Mouse (Mus musculus) regulatory T cell (primary cell): ENCODE results near the gene Rfx7.

Source experiments
- in situ Hi-C: fragments of 300-600 bp; cut with MboI, MseI; formaldehyde crosslinking; loops from one replicate; pipeline ENCODE4 v1.15.1; 2025; ENCODE audit warnings: high pct_unique_total_duplicates

Gene Rfx7

DNA sequence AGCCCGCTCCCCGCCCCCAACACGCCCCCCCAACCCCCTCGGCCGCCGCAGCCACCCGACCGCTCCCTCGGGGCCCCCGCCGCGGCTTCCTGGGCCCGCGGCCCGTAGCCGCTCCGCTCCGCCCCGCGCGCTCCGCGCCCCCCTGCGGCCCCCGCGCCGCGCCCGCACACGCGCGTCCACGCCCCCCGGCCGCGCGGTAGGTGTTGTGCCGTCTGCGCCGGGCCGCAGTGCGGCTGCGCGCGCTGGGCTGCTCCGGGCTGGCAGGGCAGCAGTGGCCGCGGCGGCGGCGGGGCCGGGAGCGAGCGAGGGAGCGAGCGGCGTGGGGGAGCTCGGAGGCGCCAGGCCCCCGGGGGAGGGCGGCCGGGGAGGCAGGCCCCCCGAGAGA, at the start of gene Rfx7:
Gene Rfx7 (plus strand): TSS at position 245 of the 385 bp plus-strand sequence.
- in situ Hi-C loops: no loop called here

DNA sequence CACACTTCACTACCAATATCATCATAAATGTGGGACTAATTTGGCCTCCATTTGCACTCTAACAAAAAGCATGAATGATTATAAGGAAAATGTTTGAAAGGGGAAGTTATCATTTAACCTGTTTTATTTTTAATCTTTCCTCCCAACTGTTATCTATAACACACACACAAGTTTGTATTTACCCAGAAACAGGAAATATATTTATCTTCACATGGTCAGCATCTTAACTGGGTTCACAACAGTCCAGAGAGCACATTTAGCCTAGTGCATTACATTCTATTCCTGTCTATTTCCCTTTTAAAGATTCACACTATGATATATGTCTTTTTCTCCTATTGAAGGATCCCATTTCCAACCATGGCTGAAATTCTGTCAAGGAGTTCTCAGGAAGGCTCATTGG, 43.5 kb upstream of the Rfx7 start:
- in situ Hi-C loops: no loop called here

DNA sequence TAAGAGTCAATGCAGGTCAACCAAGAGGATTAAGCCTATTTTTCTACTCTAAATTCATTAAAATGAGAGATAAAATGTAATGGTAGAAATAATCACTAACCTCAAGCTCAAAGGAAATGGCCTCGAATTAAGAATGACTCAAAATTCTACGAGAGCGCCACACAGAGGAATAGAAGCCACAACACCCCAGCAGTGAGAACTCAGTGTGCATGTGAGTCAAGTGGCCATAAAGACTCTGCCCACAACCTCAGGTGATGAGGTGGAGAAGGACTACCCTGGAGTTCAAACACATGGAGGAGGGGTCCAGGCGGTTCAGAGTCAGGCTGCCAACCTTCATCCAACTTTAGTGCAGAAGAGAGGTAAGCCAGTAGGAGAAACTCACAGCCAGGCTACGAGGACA, 42.9 kb upstream of the Rfx7 start:
- in situ Hi-C loops: no loop called here

DNA sequence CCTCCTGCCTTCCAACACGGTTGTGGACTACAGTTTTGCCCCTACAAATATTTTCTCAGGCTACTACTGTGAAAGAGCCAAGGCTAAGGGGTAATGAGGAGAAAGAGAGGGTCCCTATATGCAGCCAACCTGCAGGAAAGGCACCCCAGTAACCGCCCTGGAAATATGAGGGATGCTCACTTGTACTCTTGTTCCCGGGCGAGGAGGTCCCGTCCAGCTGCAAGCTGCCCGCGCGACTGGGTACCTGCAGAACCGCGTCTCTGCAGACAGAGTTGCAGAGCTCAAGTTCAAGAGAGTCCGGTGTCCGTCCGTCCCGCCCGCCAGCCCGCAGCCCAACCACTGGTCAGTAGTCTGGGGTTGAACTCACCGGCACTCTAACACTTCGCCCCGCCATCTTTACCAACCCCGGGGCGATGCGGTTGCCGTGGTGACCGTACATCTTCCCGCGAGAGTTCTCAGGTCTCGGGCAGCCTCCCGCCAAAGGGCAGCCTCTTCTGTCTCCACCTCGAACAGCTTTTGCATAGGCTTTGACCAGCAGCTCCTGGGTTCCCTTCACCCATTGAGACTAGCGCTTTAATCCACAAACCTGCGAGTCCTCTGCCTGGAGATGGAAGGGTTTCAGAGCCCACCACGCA, 40.4 kb upstream of the Rfx7 start:
- in situ Hi-C loops: no loop called here

DNA sequence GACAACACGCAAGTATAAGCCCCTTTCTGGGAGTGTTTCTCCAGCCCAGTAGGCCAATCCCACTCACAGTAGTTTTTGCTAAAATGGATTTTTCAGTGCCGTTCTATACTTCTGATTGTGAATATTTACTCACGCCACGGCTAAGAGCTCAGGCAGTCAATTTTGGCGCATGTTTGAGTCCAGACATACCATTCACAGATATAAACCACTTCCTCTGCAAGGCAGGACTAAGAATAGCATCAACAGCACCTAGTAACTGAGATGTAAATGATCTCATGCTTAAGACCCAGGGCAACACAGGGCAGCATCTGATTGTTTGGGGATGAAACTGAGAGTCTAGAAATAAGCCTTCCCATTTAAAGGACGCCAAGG, 39.9 kb upstream of the Rfx7 start, which contains the start of gene Tex9:
Gene Tex9 (minus strand): TSS at position 19 of the 372 bp plus-strand sequence.
- in situ Hi-C loops: no loop called here

DNA sequence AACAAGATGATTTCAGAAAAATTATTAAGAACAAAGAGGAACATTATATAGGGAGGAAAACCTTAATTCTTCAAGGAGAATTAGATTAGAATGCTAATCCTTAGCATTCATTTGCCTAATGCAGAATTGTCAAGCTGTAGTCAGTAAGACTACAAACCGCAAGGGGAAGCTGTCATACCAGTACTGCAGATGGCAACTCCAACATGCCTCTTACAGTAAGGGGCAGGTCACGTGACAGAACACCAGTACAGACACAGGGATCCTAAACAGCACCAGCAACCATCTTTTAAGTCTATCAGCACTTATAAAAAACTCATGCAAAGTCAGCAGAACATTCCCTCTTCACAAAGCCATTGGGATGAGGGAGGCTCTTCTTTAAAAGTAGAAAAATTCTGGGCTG, 38.6 kb upstream of the Rfx7 start:
- in situ Hi-C loops: no loop called here

DNA sequence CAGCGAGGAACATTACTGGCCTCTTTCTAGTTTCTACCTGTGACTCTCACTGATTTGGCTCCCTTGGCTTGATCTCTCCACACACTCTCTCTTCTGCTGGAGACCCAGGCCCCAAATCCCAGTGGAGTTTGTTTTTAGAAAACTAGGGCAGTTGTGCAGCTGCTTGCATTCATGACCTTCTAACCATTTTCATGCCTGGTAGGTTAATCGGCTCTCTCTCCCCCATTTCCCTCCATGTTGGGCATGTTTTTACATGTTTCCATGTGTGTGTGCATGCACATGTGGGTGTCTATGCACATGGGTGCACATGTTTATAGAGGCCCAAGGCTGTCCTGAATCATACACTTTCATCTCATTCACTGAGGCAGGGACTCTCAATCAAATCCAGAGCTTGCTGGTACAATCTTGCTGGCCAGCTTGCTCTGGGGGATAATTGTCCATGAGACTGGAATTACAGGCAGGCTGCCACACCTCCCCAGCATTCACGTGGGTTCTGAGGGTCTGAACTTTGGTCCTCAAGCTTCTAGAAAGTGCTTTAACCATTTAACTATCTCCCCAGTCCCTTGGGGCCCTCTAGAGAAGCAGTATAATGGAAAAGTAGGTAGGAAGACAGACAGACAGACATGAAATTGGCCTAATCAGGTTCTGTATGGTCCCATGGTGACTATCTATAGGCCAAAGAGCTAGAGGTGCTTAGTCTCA, 37.9 kb upstream of the Rfx7 start:
- in situ Hi-C loops: no loop called here

DNA sequence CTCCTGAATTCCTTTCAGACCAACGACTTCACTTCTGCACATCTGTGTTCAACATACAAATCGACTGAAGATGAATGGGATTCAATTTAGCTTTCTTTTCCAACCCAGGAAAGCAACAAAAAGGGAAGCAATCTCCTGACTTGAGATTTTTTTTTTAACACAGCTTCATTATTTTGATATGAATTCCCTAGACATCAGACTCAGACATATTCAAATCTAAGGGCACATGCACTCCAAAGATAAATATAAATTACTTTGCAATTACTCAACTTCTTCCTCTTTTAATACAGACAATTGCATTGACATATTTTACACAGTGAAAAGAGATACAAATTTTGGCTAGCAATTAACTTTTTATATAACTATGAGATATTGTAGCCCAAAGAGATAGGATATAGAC, 35.3 kb upstream of the Rfx7 start:
- in situ Hi-C loops: no loop called here

DNA sequence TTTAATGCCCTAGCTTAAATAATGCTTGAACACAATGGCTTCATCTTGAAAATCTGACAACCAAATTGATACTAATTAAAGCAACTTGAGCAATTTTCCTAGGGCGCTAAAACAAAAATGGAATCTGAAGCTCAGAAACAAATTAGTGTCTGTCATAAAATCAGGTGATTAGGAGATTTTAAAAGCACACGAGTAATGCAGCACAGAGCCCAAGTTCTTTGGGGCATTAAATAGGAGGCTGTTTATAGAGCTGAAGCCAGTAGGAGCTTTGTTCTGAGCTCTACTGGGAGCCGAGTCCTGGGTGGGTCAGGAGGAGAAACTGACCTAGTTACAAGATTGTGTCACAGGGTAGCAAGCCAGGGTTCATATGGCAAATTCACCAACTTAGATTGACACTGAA, 34.9 kb upstream of the Rfx7 start:
- in situ Hi-C loops: no loop called here

DNA sequence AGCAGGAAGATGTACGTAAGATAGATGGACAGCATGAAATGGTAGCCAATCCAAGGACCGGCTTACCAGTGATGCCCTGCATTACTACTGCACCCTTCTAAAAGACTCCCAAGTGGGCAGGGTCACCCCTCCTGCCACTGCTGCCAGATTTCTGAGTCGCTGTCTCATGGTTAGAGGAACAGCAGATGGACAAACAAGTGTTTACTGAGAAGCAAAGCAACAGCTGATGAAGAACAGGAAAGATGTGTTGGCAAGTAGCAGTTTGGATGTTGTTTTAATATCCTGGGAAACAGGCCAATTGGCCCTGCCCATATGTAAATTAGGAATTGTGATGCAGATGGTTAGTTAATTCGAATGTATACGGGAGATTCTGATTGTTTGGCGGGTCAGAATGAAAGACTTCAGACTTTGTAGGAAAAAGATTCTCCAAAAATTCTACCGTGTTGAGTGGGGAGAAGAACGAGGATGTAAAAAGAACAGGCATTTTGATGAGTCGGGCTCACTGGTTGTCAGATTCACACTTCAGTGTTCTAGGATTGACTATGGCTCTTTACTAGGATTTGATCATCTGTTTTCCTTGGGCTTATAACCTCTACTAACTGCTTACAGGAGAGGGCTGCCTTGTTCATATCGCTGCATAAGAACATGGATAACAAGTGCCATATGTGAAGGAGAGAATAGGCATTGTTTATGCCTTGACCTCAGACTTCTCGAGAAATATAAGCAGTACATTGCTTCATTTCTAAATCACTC, 19.6 kb upstream of the Rfx7 start:
- in situ Hi-C loops: no loop called here

DNA sequence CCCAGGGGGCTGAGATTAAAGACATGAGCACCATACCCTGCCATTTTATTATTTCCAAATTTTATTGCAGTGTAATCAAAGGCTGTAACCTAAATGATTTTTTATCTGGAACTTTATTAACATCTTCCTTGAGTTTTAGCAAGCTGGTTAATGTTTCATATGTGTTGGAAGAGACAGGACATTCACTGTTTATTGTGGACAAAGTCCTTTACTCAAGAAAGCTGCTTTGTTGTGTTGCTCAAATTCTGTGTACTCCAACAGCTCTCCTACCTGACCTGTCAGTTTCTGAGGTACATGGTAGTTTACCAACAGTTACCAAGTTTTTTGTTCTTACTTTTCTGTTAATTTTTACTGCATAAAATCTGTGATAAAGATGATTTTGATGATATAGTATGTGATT, 16.7 kb upstream of the Rfx7 start:
- in situ Hi-C loops: no loop called here

DNA sequence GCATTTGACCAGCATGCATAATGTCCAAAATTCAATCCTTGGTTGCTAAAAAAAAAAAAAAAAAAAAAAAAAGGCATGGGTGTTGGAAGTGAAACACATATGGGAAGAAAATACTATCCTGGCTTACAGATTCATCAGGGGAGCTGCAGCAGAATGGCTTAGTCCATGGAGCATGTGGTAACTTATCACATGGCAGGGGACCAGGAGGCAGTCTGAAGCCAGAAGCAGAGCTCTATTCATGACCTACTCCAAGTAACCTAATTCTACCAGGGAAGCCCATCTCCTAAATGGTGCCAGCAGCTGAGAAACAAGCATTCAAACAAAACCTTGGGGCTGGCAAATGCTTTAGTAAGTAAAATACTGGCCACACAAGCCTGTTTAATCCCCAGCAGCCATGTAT, 12.8 kb upstream of the Rfx7 start:
- in situ Hi-C loops: no loop called here

DNA sequence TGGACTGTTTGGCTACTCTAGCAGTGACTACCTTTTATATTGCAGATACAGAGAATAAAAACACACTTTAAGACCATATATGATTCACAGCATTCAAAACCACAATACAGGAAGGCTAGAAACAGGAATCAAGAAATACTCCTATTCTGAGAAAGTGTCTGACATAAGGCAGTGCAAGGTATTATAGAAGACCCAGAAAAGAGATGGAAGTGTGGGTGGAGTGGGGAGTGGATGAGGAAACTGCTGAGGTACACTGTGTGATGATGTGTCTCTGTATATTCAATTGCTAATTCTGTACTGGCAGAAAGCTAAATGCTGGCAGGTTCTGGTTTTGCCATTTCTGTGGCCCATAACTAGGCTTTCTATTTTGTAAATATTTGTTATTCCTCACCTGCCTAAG, 11.2 kb upstream of the Rfx7 start:
- in situ Hi-C loops: no loop called here

DNA sequence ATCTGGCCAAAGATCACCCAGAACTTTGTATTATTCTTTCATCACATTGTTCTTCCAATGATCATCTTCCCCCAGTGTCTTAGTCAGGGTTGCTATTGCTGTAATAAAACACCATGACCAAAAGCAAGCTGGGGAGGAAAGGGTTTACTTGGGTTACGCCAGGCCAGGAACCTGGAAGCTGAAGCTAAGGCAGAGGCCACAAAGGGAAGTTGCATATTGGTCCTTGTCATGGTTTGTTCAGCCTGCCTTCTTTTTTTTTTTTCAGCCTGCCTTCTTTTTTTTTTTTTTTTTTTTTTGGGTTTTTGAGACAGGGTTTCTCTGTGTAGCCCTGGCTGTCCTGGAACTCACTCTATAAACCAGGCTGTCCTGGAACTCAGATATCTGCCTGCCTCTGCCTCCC, 5.9 kb upstream of the Rfx7 start:
- in situ Hi-C loops: no loop called here

DNA sequence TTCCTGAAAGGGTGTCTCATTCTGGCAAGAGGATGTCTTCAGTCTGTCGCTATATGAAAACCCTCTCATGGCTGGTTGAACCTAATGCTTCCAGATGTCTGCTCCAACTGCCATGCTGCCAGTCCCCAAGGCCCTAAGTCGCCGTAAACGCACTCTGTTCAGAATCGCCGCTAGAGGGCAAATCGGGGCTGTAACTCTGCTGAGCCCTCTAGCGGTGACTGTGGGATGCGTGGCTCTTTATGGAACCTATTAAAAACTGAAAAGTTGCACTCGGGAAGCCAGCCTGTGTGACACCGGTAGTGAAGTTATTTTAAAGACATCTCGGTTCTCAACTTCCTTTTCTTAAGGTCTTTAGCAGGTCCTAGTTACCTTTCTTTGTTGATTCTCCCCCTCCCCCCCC, 1.8 kb upstream of the Rfx7 start:
- in situ Hi-C loops: no loop called here

DNA sequence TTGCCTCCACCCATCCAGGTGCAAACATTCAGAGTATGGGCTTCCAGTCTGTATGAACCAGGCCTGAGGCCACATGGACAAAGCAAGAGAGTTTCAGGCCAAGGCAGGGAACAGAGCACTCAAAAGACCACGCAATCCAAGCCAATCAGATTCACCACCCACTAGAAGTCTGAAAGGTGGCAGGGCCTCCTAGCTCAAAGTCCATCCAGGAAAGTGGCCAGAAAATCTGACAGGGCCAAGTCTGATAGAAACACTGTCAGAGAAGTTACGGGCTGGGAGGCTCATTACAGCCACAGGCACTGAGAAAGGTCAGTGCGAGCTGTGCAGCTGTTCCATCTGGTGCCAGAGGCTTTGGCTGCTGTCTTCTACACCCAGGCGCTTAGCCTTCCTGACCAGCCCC, 1.2 kb upstream of the Rfx7 start:
- in situ Hi-C loops: no loop called here

DNA sequence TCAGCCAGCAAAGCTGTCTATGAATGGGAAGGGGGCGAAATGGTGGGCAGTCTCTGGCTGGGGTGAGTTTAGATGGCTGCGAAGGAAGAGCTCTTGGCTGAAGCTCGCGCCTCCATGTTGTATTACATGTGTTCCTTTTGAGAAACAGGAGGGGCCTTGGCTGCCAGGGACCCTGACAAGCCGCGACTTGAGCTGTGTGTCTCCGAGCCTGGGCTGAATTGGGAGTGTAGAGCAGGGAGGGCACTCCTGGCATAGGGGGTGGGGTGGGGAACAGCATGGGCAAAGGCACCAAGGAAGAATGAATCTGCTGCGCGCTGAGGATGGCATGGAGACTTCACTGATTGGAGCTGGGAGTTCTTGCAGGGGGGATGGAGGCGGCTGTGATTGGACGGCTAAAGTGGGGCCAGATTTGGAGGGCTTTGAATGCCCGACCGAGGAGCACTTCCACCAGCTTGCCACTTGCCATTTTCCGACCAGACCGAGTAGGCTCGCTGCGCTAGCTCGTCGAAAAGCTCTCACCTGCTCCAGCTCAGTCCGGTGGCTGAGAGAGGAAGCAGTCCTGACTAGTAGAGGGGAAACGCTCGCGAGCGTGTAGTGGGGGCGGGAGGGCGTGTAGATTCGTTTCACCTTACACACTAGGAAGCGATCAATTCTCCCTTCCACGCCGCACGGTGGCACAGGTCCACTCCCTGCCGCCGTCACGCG, 597 bp upstream of the Rfx7 start:
- in situ Hi-C loops: no loop called here

DNA sequence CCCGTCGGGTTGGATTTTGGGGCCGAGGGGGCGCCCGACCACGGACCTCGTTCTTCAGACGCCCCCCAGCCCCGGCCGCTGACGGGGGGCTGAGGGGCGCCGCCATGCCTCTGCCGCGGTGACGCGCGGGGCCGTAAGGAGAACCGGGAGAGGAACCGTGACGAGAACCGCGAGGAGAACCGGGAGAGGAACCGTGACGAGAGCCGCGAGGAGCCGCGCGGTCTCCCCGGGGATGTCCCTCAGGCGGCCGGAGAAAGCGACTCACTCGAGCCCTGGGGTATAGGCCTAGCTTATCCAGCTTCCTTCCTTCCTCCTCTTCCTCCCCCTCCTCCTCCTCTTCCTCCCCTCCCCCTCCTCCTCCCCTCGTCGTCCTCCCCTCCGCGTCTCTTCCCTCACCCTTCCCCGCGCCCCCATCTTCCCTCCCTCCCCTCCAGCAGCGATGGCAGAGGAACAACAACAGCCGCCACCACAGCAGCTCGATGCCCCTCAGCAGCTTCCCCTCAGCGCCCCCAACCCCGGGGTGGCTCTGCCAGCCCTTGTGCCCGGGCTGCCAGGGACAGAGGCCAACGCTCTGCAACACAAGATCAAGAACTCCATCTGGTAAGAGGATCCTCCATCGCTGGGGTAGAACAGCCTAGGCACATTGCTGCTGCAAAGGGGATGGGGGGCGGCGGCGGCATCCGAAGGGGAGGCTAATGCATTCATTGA, 495 bp downstream of the Rfx7 start:
- in situ Hi-C loops: no loop called here

DNA sequence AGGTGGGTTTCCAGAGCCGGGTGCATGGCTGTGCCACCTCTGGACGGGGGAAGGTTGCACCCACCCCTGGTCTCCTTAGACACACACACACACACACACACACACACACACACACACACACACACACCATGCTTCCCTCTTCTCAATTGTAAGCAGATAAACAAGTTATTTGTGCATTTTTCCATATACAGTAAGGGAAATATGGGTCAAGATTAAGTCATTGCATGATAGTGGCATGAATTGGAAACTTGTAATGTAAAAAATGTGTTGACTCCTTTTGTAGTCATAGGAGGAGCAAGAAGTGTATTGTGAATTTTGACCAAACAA, 1.0 kb downstream of the Rfx7 start:
- in situ Hi-C loops: no loop called here

DNA sequence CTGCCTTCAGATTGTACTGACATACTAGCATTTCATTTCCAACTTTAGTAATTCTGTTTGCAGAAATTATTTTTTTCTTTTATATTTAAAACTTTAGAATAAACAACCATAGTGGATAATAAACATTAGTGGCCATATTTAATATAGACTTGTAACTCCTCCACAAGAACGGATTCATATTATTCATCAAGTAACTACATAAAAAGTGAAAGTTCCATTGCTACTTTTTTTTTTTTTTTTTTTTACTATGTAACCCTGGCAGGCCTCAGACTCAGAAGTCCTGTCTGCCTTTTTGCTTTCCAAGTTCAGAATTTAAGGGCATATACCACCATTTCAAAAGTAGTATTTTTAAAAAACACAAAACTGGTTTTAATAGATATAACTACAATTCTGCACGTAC, 2.9 kb downstream of the Rfx7 start:
- in situ Hi-C loops: no loop called here

DNA sequence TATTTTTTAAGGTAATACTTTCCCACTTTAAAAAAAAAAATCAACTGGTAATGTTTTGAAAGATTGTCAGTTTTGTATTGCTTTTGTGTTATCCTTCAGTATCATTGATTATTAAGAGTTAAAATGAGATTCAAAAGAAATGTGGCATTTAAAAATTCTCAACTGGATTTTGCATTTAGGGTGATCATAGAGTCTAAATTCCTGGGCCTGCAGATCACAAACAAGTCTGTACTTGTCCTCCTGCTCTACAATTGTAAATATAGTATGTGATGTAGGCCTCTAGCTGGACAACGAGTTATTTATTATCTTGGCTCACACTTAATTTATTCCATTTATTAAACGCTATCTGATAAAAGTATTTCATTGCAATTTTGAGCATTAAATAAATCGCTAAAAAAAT, 3.4 kb downstream of the Rfx7 start:
- in situ Hi-C loops: no loop called here

DNA sequence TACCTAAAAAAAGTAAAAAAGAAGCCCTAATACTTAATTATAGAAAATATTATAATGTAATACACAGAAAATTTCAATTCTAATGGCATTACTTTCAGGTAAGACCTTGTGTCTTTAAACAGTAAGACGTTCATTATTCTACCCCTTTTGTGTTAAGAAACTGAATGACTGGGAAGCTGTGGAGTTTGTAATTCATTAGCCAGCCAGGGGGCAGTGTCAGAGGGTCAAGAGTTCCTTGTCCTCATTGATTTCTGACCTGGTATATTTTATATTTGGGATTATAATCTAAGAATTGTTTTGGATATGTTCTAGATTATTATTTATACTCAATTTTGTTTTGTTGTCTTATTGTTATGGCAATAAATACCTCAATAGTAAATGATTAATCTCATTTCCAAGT, 5.0 kb downstream of the Rfx7 start:
- in situ Hi-C loops: no loop called here
